Mouse (Mus musculus): ENCODE measurements around the gene Fa2h.

Gene Fa2h

GRCm38 (mm10) chr8:111393391-111394363, at the start of gene Fa2h:
Gene Fa2h (minus strand): TSS chr8:111393824.
- in situ Hi-C loops (cut with MboI, MseI): loop anchor here in 1 of 2 experiments (5.0 kb wide), 1 partner anchor 61 kb away; no protein-coding TSS in a partner anchor

DNA sequence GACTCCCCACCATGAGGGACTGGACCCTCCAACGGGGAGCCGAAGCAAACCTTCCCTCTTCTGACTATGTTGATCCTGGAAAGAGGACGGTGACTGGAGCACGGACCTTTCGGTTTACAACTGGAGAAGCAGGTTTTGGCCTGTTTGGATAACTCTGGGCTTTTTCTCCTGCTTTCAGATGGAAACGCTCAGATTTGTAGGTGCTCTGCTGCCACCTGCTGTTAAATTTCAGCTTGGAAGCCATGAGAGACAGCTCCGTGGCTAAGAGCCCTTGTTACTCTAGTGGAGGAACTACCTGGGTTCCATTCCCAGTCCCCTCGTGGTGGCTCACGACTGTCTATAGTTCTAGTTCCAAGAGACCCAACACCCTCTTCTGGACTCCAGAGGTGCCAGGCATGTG, 45.6 kb upstream of the Fa2h start:
- in situ Hi-C loops (cut with MboI, MseI): loop anchor here (5.0 to 25.0 kb wide), 2 partner anchors 97 to 1377 kb away; no protein-coding TSS in a partner anchor

DNA sequence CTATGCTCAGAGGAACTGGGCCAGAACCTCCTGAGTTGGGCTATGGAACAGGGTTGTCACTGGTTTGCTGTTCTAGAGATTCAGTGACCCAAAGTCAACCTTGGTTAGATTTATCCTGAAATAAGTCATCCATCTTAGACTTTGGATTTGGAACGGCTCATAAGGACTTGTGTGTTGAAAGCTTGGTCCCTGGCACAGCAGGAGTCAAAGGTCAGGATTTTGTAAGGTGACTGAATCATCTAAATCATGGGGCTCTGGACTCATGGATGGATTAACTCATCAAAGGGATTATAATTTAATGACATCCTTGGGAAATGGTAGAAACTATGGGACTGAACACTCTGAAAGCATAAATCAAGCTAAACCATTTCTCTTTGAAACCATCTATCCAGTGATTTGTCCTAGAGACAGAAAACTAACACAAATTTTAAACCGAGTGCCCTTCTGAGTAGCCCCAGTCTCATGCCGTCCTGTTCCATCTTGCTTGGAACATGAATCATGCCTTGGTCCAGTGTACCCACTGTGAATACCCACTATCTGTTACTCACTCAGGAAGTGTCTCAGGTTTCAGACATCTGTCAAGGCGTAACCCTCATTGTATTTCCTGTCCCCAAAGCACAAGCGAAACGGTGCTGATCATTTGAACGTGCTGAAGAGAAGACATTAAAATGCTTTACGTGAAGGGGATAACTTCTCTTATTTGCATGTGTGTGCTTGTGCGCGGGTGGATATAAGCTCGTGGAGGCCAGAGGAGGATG, 41.6 kb upstream of the Fa2h start:
- in situ Hi-C loops (cut with MboI, MseI): loop anchor here (5.0 to 25.0 kb wide), 2 partner anchors 93 to 1373 kb away; no protein-coding TSS in a partner anchor

DNA sequence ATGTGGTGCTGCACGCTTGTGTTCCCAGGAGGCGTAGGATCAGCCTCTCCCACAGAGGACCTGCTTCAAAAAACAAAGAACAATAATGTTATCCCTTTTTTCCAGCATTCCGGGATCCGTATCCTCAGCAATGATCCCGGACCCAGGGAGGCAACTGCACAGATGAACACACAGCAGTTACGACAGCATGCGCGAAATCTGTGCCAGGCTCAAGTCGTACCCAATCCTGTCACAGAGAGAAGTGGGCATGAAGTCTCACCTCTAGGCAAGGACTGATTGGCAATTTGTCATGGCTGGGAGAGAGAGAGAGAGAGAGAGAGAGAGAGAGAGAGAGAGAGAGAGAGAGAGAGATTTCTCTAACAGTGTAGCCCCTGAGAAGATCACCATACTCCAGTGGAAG, 31.0 kb upstream of the Fa2h start:
- in situ Hi-C loops (cut with MboI, MseI): loop anchor here in 1 of 2 experiments (25.0 kb wide), 1 partner anchor 1362 kb away; no protein-coding TSS in a partner anchor

- in situ Hi-C loops (cut with MboI, MseI): no loop called here
These were observed 30.6 kb upstream of the Fa2h start for GRCm38 (mm10) chr8:111424181-111424580.

- in situ Hi-C loops (cut with MboI, MseI): no loop called here
These were observed 29.0 kb upstream of the Fa2h start for GRCm38 (mm10) chr8:111422614-111423013.

GRCm38 (mm10) chr8:111419171-111419570, 25.5 kb upstream of the Fa2h start:
- in situ Hi-C loops (cut with MboI, MseI): no loop called here

DNA sequence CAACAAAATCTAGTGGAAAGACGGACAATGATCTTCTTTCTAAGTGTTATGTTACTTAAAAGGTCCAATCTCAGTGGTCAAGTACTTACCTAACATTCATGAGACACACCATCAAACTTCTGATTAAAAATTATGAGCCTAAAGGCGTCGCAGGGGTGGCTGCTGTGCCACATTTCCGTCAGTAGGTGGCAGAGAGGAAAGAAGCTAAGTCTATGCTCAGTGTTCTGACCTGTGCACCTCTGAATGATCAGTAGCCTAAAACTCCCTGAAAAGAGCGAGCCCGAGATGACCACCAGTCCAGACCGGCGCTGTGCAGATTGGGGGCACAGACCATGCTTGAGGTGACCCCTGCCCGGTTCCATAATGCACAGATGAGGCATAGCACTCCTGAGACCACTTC, 25.0 kb upstream of the Fa2h start:
- in situ Hi-C loops (cut with MboI, MseI): no loop called here

DNA sequence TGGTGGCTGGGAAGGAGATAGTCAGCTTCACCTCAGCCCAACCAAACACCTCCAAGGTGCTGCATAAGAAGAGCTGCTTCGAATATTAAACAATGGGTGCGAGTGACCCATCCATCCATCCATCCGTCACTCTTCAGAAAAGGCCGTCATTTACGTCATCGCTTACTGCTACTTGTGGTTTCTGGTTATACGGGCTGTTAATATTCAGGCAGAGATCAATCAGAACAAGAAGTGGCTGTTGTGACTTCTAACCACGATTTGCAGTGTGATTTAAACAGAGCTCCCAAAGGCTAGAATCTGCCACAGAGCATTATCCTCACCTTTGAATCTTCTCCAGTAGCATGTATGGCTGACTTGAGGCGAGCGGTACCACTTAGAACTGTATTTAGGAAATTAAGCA, 23.6 kb upstream of the Fa2h start:
- in situ Hi-C loops (cut with MboI, MseI): no loop called here

DNA sequence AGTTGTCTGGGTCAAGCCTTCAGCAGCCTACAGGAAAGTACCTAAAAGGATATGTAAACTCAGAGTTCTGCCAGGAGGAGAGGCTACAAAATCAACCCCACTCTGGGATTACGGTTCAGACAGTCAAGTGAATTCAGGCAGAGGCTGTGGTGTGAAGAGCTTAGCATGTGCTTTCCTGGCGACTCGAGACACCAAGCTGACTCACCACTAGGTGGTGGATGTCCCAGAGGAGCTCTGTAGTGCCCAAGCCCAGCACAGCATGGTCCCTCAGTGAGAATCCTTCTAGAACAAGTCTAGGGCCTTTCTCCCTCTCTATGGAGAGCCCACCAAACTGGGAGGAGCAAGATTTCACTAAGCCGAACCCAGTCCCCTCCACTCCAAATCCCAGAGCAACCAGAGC, 9.8 kb upstream of the Fa2h start:
- in situ Hi-C loops (cut with MboI, MseI): no loop called here

- in situ Hi-C loops (cut with MboI, MseI): loop anchor here in 1 of 2 experiments (5.0 kb wide), 1 partner anchor 59 kb away; no protein-coding TSS in a partner anchor
These were observed 2.4 kb downstream of the Fa2h start for GRCm38 (mm10) chr8:111391268-111391667.

GRCm38 (mm10) chr8:111390837-111391236, 2.8 kb downstream of the Fa2h start:
- in situ Hi-C loops (cut with MboI, MseI): loop anchor here in 1 of 2 experiments (5.0 kb wide), 1 partner anchor 59 kb away; no protein-coding TSS in a partner anchor

DNA sequence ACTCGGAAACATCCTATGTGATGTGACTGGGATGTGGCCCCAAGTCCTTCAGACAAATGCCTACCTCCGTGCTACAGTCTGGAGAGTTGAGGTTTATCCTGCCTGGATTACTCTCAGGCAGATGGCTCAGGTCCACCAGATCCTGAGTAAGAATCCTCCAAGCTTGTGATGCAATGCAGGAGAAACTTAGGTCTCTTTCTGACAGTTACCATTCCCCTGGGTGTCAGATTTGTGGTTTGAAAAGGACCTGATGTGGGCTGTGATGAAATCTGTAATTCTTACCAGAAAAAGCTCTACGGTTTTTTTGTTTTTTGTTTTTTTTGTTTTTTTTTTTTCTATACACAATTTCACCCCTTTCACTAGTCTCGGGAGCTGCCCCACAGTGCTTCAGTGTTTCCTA, 4.0 kb downstream of the Fa2h start:
- in situ Hi-C loops (cut with MboI, MseI): no loop called here

DNA sequence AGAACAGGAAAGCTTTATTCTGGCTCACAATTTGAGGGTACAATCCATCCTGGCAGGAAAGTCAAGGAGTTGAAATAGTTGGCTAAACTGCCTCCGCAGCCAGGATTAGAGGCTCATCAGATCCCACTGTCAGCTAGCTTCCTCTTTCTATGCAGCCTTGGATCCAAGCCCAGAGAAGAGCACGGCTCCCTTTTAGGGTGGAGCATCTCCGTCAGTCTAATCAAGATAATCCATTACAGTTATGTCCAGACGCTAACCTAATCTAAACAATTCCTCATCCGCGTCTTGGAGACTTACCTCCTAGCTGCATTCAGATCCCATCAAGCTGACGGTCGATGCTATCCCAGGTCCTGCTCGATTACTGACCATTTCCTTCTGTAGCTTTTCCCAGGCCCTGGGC, 7.7 kb downstream of the Fa2h start:
- in situ Hi-C loops (cut with MboI, MseI): no loop called here

GRCm38 (mm10) chr8:111384628-111385027, 9.0 kb downstream of the Fa2h start:
- in situ Hi-C loops (cut with MboI, MseI): no loop called here

DNA sequence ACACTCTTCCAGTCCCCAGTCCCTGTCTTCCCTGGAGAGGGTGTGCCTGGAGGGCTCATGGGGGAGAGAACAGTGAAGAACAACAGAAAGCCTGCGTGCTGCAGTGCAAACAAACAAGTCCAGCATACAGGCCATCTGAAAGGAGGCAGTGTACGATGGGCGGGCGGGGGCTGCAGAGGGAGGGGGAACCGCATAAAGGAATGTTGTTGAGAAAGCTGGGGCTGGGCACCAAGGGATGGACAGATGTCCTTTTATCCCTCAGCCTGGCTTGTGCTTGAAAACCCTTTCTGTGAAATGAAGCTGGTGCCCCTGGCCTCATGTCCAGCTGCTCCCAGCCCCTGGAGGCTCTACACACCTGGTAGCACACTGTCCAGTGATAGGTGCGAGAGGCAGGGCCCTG, 18.4 kb downstream of the Fa2h start:
- in situ Hi-C loops (cut with MboI, MseI): no loop called here

DNA sequence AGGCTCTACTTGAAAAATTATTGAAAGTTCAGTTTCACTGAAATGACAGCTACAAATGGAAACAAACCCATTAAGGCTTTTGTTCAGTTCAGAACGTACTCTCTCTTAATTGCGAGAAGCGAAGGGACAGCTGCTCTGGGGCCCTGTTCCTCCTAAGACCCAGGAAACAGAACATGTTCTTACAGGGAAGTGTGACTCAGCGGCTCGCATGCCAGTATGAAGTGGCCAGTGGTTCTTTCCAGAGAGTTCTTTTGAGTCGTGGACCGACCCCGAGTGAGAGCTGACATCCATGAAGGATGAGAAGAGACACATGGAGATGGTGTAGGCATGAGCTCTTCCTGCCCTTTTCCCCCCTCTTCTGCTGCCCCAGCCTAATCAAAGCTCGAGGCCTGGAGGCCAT, 23.9 kb downstream of the Fa2h start:
- in situ Hi-C loops (cut with MboI, MseI): loop anchor here in 1 of 2 experiments (25.0 kb wide), 1 partner anchor 1593 kb away; no protein-coding TSS in a partner anchor

DNA sequence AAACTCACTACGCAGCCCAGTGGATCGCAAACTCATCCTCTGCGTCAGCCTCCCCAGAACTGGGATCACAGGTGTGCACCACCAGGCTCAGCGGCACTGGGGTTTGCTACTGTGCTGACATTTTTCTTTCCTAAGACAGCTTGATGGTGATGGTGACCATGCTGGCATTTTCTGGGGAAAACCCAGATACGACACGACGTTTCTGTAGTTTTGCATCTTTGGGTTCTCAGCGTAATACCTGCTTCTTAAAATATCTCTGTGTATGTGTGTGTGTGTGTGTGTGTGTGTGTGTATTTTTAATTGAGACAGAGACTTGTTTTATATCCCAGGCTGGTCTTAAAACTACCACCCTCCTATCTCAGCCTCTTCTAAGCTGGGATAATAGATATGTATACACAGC, 26.3 kb downstream of the Fa2h start:
- in situ Hi-C loops (cut with MboI, MseI): loop anchor here in 1 of 2 experiments (25.0 kb wide), 1 partner anchor 1595 kb away; no protein-coding TSS in a partner anchor

DNA sequence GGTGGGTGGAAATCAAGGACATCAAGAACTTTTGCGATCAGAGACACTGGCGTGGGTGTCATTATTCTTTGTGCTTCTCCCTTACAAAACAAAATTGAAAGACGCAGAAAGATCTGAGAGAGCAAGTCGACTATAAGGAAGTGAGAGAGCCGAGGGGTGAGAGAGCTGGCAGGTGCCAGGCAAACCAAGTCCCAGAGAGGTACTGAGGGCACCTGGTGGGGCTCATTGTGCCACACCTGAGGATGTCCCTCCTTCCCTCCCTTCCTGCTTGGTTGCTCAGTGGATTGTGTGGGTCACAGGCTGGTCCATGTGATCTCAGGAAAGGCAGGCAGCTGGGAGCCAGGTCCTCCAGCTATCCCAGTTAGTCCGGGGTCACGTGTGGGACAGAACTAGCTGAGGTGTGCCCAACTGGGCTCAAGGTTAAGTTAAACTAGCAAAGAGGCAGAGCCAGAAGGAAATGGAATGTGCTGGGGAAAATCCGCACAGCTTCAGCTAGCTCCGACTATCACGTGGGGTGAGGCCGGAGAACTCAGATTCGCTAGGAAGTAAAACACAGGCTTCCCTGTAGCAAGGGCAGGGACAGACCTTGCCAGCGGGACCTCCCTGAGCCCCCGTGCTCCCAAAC, 26.9 kb downstream of the Fa2h start:
- in situ Hi-C loops (cut with MboI, MseI): loop anchor here in 1 of 2 experiments (25.0 kb wide), 1 partner anchor 1596 kb away; no protein-coding TSS in a partner anchor

DNA sequence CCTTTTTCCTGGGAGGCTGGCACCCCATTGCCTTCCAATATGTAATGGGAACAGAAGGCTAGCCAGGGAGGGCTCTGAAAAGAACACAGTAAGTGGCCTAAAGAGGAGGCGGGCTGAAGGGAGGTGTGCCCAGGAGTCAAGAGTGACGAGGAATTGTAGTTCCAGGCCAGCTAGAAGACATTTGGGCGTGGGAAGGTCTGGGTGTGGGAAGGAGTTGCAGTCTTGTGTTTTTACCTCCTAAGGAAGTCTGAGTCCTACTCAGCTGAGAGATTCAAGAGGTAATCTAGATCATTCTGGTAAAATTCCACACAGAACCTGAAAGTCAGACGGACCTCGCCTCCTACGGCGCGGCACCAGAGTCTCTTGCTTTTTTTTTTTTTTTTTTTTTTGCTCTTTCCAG, 30.1 kb downstream of the Fa2h start:
- in situ Hi-C loops (cut with MboI, MseI): loop anchor here in 1 of 2 experiments (25.0 kb wide), 1 partner anchor 1599 kb away; no protein-coding TSS in a partner anchor

DNA sequence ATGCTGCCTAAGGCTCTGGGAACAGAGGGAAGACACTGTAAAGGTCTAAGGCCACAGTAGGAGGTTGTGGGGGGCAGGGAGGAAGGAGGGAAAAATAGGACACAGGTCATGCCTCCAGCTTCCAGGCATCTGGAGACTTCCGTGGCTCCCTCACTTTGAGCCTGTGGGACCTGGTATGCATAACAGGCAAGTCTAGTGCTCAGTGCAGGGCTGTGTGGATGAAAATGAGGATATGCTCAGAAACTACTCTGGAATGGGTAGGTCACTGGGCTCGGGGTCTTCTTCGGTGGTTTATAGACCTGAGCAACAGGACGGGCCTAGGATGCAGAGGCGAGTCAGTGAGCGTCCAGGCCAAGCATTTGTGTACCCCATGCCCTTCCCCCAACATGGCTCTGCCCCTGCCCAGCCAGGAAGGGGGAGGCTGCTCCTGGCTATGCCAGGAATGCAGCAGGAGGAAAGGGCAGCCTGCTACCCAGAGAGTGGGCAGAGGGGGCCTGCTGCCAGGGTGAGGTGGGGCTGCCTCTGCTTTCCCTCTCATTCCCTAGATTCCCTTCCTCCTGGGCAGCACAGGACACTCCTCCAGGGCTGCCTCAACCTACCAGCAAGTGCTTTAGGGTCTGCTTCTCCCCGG, 32.9 kb downstream of the Fa2h start:
- in situ Hi-C loops (cut with MboI, MseI): loop anchor here in 1 of 2 experiments (25.0 kb wide), 1 partner anchor 1602 kb away; no protein-coding TSS in a partner anchor

Measured in T-helper 17 cell (primary cell).